Mouse (Mus musculus) CD4-positive, CD25-positive, alpha-beta regulatory T cell, adult 2 months (primary cell): ENCODE measurements around the gene Tcl1b4.

ENCODE experiments used
- DNase-seq: peaks from one replicate; pipeline ENCODE4 v3.0.0-alpha.2; 2012; ENCODE audit warnings: low read depth, low spot score

Tcl1b4 gene

DNA sequence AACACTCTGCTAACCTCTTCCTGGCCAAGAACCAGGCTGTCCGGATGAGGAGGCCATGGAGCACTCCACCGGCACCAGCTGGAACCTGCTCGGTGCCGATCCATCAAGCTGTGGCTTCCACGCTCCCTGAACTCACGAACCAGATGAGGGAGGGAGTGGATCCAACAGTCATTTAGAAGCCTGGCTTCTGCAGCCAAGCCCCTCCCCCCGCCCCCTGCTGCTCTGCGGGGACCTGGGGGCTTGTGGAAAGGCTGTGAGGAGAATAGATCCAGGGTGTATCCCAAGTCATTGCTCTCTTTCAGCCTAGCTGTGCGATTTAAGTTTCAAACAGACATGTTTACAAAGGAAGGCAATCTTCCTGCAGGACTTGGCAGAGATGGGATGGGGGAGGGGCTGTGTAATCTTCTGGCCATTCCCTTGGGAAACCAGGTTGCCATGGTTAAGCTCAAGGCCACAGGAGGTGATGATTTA is 47.0 kb downstream of the Tcl1b4 start:
- DNase-seq = no peak

GRCm38 (mm10) chr12:105253796-105254195 is 52.0 kb downstream of the Tcl1b4 start:
- no peak for DNase-seq
